Mouse (Mus musculus) frontal cortex, adult 2 months (tissue): ENCODE data around the gene Banf1. TPM values are rescaled to one million over a fixed set of nuclear protein-coding genes. Genes with fewer than 3 reads are reported as not detected.

ENCODE experiments used
- DNase-seq, 2 experiments: peaks; one replicate each; pipeline ENCODE4 v3.0.0; 2022; ENCODE audit warnings: low spot score in 1 of 2; ENCODE audit errors: extremely low spot score in 1 of 2
- polyA plus RNA-seq: library from polyadenylated mRNA; depleted of rRNA; stranded (reverse); fragments of >200 nt; gene quantifications from 2 replicates; pipeline ENCODE4 v1.2.3, GENCODE M21; 2012; rRNA removed

The Banf1 gene
- polyA plus RNA-seq, 1 experiment, result 95.2 TPM

DNA sequence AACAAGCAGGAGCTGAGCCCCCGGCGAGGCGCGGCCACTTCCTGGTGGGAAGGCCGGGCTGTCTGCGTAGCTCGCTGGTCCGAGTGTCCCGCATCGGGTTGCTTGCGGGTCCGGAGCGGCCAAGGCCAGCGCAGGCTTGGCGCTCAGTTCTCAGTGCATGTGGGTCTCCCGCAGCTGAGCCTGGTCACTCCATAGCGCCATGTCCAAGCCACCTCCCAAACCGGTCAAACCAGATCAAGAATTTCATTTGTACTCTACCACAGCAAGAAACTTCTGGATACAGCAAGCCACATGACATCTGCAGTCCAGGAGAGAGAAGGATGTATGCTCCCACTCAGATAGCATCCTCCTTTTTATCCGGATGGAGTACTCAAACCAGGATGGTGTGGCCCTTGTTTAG is 39.0 kb downstream of the Banf1 start:
- no peak for DNase-seq

DNA sequence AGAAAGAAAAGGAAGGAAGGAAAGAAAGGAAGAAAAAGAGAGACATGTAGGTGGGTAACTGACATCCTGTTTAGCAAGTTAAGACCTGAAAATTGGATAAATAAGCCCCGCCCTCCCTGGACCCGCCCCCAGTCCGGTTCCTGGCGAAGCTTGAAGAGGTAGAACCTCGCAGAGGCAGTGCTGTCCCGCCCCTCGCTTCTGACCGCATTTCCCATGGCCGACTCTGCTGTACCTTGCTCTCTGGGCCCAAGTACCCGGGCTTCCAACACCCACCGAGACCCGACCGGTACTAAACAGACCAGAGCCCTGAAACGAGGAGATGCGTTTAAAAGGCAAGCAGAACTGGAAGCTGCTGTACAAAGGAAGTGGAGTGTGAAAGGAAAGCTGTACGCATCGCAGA is 43.2 kb downstream of the Banf1 start:
- no peak for DNase-seq

Other genes starting within 250 kb of the Banf1 start
- gene Klc2, start 248.6 kb downstream of the Banf1 start, polyA plus RNA-seq, result 183 and 187 TPM in 2 replicates
- 43.3 and 47.3 TPM in 2 replicates for gene Pacs1, start 94.0 kb downstream of the Banf1 start, polyA plus RNA-seq
- 168 and 172 TPM in 2 replicates for gene Sf3b2, start 71.7 kb downstream of the Banf1 start, polyA plus RNA-seq
- gene Gal3st3, start 68.8 kb downstream of the Banf1 start, polyA plus RNA-seq, result 61.5 and 70.3 TPM in 2 replicates
- not detected in 2 replicates for gene Catsper1, start 31.4 kb downstream of the Banf1 start, polyA plus RNA-seq
- gene Cst6, start 17.6 kb downstream of the Banf1 start, polyA plus RNA-seq, result 9.6 and 10.2 TPM in 2 replicates
- 25.4 and 27.0 TPM in 2 replicates for gene Eif1ad, start 427 bp downstream of the Banf1 start, polyA plus RNA-seq
- gene Sart1, start 21.5 kb upstream of the Banf1 start, polyA plus RNA-seq, result 70.5 and 85.4 TPM in 2 replicates
- gene Tsga10ip, start 35.4 kb upstream of the Banf1 start, polyA plus RNA-seq, result not detected in 2 replicates
- gene Drap1, start 57.8 kb upstream of the Banf1 start, polyA plus RNA-seq, result 305 and 342 TPM in 2 replicates
- gene AI837181, start 58.0 kb upstream of the Banf1 start, polyA plus RNA-seq, result 94.3 and 95.0 TPM in 2 replicates
- 0.06 and 0.19 TPM in 2 replicates for gene Fosl1, start 80.4 kb upstream of the Banf1 start, polyA plus RNA-seq
- 22.4 and 24.7 TPM in 2 replicates for gene Ccdc85b, start 90.7 kb upstream of the Banf1 start, polyA plus RNA-seq
- gene Fibp, start 93.4 kb upstream of the Banf1 start, polyA plus RNA-seq, result 130 and 142 TPM in 2 replicates
- gene Ctsw, start 101.3 kb upstream of the Banf1 start, polyA plus RNA-seq, result 0.38 and 0.40 TPM in 2 replicates
- gene Efemp2, start 106.8 kb upstream of the Banf1 start, polyA plus RNA-seq, result 36.5 and 37.4 TPM in 2 replicates
- 42.4 TPM in 2 replicates for gene Mus81, start 121.2 kb upstream of the Banf1 start, polyA plus RNA-seq
- gene Cfl1, start 123.3 kb upstream of the Banf1 start, polyA plus RNA-seq, result 1,335 and 1,444 TPM in 2 replicates
- gene 1700020D05Rik, start 136.6 kb upstream of the Banf1 start, polyA plus RNA-seq, result 5.4 and 5.9 TPM in 2 replicates
- gene Snx32, start 143.4 kb upstream of the Banf1 start, polyA plus RNA-seq, result 152 and 164 TPM in 2 replicates
- 0.04 TPM in 2 replicates for gene Ovol1, start 193.5 kb upstream of the Banf1 start, polyA plus RNA-seq
- 2.5 and 2.8 TPM in 2 replicates for gene Ap5b1, start 200.9 kb upstream of the Banf1 start, polyA plus RNA-seq
- 50.2 and 56.5 TPM in 2 replicates for gene Rnaseh2c, start 234.7 kb upstream of the Banf1 start, polyA plus RNA-seq
- gene Kat5, start 243.1 kb upstream of the Banf1 start, polyA plus RNA-seq, result 109 and 111 TPM in 2 replicates